Mouse (Mus musculus): ENCODE data around the gene Klf1. TPM values are rescaled to one million over a fixed set of nuclear protein-coding genes. Genes with fewer than 3 reads are reported as not detected.

The Klf1 gene
- polyA plus RNA-seq, 1 experiment from 2014 or later: 14.5 TPM

DNA sequence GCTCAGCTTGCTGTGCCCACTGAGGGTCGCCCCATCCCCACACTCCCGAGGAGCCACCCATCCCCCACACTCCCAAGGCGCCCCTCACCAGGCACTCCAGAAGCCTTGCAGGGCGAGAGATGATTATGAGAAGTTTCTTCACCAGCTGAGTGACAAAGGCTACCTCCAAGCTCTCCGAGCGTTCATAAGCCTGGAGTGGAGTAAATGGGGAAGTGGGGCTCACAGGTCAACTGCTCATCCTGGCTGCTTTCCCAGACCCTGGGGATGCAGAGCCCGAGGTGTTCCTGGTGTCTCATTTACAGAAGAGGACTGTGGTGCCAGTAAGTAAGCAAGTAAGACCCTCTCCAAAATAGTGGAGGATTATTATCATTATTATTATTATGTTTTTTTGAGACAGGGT, 23.8 kb downstream of the Klf1 start:
- DNase-seq (ENCODE audit: low spot score): no peak
- Histone ChIP-seq H3K36me3 (replicated peaks) (no peaks in the 10 kb centered on the region), H3K9me3 (no peaks in the 10 kb centered on the region), H3K27me3 (replicated peaks; ENCODE audit: low read depth, poor library complexity, severe bottlenecking) (peaks cover 51% of the 10 kb centered on the region), H3K4me3 (no peak overlapping the region), H3K4me1 (peaks cover 13% of the 10 kb centered on the region), H3K27ac (replicated peaks) (no peak overlapping the region)
- 76% methylated on average over 7 of the region's 7 CpGs for WGBS

DNA sequence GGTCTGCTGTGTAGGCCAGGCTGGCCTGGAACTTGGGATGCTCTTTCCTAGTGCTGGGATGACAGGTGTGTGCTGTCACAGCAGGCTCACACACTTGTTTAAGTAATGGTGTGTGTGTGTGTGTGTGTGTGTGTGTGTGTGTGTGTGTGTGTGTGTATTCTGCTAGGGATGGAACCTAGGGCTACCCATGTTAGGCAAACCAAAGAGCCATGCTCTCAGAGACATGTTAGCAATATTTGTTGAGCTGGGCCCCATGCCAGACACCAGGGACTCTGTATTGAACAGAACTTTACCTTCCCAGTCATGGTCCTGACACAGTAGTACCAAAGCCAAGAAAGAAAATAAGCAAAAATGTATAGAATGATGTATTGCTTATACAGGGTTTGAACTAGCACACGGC, 25.8 kb downstream of the Klf1 start:
- WGBS: 83% methylated on average over 1 of the region's 1 CpGs
- no peaks in the 10 kb centered on the region for H3K36me3 ChIP-seq (replicated peaks)
- peaks cover 71% of the 10 kb centered on the region for H3K27me3 ChIP-seq (replicated peaks; ENCODE audit: low read depth, poor library complexity, severe bottlenecking)

DNA sequence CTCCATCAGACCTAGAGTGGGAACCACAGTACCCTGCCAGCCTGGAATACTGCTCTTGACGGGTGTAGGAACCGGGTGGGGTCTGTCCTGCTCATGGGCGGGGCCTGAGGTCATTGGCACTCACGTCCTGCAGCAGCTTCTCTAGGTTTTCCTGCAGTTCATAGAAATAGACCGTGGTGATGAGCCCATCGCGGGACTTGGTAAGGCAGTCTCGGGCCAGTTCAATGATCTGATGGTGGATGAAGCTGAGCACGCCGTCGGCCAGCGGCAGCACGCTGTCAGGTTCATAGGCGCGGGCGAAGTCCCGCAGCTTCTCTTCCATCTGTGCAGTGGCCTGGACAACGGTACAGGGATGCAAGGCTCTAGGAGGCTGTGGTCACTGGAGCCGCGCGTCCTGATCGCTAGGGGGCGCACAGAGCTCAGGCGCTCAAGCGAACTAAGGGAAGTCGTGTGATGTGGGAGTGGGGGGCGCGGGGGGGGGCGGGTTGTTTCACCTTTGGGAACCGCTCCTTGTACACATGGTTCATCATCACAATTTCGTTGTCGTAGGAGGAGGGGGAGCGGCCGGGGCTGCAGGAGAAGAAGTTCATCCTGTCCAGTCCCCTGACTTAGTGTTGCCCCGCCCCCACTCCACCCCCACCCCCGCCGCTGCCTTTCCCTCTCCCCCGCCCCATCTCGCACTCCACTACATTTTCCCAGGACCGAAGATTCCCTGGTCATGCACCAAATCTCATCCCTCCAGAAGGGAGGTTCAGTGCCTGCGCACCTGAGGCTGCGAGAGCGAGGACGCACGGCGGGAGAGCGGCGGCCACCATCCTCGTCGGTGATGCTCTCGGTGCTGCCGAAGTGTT, 27.0 kb downstream of the Klf1 start:
- 3% methylated on average over 52 of the region's 52 CpGs for WGBS
- H3K4me3 ChIP-seq: peak overlapping the region; percentile 57
- H3K27ac ChIP-seq (replicated peaks): no peak overlapping the region
- no peaks in the 10 kb centered on the region for H3K9me3 ChIP-seq
- peak; percentile 85 for DNase-seq (ENCODE audit: low spot score)
- peaks cover 13% of the 10 kb centered on the region for H3K4me1 ChIP-seq
- peaks cover 75% of the 10 kb centered on the region for H3K27me3 ChIP-seq (replicated peaks; ENCODE audit: low read depth, poor library complexity, severe bottlenecking)
- no peaks in the 10 kb centered on the region for H3K36me3 ChIP-seq (replicated peaks)

More for the DNA sequence above, 25.8 kb downstream of the Klf1 start:
- Histone ChIP-seq H3K4me3 (no peak overlapping the region), H3K9me3 (no peaks in the 10 kb centered on the region), H3K27ac (replicated peaks) (no peak overlapping the region), H3K4me1 (peaks cover 13% of the 10 kb centered on the region)
- DNase-seq (ENCODE audit: low spot score): no peak

DNA sequence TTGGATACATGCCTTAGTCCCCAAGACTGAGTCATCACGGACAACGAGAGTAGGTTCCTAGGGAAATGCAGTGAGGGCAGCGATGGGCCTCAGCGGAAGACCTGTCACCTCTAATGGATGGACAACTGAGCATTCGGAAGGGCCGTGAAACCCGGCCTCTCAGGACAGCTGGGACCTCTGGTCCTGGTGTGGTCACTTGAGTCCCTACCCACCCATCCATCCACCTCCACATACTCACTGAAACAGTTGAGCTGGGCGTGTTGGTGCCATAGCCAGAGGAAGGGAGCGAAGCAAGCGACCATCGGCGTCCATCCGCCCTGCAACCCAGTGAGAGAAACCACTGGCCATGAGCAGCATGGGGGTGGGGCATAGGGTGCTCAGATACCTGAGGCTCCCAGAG, 28.9 kb downstream of the Klf1 start:
- 92% methylated on average over 13 of the region's 13 CpGs for WGBS
- Histone ChIP-seq H3K9me3 (no peaks in the 10 kb centered on the region), H3K27ac (replicated peaks) (no peak overlapping the region), H3K36me3 (replicated peaks) (no peaks in the 10 kb centered on the region), H3K27me3 (replicated peaks; ENCODE audit: low read depth, poor library complexity, severe bottlenecking) (peaks cover 82% of the 10 kb centered on the region), H3K4me3 (no peak overlapping the region), H3K4me1 (peaks cover 29% of the 10 kb centered on the region)
- no peak for DNase-seq (ENCODE audit: low spot score)

DNA sequence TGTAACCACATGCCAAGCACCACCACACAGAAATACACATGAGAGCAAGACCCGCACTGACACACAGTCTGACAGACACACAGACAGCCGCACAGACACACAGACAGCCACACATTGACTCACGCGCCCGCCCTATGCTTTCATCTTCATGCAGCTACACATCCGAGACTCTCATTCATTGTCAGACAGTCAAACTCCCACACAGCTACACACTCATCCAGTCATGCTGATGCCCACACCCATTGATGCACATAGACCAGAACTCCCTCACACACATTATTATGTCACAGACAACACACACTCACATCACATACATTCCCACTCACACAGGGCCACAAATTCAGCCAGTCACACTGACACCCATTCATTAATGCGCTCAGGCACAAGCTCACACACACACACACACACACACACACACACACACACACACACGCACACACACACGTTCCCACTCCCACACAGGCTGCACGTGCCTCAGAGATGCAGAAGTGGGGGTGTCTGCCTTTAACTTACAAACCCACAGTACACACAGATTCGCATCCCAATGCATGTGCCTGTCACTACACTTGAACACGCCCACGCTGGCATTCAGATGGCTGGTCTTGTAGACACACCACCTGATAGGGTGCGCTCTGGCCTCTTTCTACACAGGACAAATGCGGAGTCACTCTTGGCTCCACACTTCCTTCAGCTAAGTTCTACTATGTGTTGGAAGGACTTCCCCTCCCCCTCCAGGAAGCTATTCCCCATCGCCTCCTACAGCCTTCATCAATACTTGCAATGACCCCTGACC, 32.2 kb downstream of the Klf1 start:
- DNase-seq (ENCODE audit: low spot score): no peak
- Histone ChIP-seq H3K36me3 (replicated peaks) (no peaks in the 10 kb centered on the region), H3K27ac (replicated peaks) (no peak overlapping the region), H3K9me3 (no peaks in the 10 kb centered on the region), H3K27me3 (replicated peaks; ENCODE audit: low read depth, poor library complexity, severe bottlenecking) (peaks cover 95% of the 10 kb centered on the region), H3K4me1 (peaks cover 35% of the 10 kb centered on the region), H3K4me3 (no peak overlapping the region)
- 84% methylated on average over 16 of the region's 16 CpGs for WGBS

DNA sequence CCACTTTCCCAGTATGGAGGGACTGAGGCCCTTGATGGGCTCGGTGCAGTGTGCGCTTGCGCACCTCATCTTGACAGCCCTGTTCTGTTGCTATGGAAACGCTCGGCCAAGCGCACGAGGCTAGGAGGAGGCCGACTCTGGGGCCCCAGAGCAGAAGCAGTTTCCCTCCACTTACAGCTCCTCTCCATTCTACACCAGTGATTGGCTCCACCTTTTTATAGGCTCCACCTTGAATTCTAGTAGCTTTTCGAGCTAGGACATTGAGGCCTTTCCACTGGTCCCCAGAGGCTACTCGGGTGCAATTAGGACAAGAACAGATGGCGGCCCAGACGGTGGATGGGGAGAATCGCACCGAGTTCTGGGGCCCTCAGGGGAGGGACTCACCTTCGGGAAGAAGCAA, 33.1 kb downstream of the Klf1 start:
- H3K36me3 ChIP-seq (replicated peaks): no peaks in the 10 kb centered on the region
- peaks cover 90% of the 10 kb centered on the region for H3K27me3 ChIP-seq (replicated peaks; ENCODE audit: low read depth, poor library complexity, severe bottlenecking)
- 1% methylated on average over 15 of the region's 15 CpGs for WGBS
- no peaks in the 10 kb centered on the region for H3K9me3 ChIP-seq
- H3K4me1 ChIP-seq: peaks cover 31% of the 10 kb centered on the region
- DNase-seq (ENCODE audit: low spot score): peak; percentile 81
- peak overlapping the region; percentile 31 for H3K4me3 ChIP-seq
- H3K27ac ChIP-seq (replicated peaks): no peak overlapping the region

DNA sequence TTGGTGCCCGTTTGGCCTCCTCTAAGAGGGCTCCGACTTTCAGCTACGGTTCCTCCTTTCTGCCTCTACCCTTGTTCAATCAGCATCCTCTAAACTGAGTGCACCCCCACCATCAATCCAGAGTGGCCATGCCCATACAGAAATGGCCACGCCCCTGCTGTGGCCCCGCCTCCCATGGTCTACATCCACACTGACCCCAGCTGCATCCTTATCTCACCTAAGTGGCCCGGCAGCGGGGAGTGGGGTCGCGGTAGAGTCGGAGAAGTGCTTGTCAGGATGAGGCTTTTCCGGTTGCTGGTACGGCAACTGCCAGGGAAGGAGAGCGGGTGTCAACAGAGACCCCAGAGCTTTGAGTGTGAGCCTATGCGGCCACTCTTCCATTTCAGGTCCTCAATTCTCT, 33.8 kb downstream of the Klf1 start:
- H3K4me1 ChIP-seq: peaks cover 31% of the 10 kb centered on the region
- DNase-seq (ENCODE audit: low spot score): peak; percentile 30
- peaks cover 87% of the 10 kb centered on the region for H3K27me3 ChIP-seq (replicated peaks; ENCODE audit: low read depth, poor library complexity, severe bottlenecking)
- H3K4me3 ChIP-seq: peak overlapping the region; percentile 31; the same call in 1 of the 2 replicates
- 5% methylated on average over 14 of the region's 14 CpGs for WGBS
- H3K36me3 ChIP-seq (replicated peaks): no peaks in the 10 kb centered on the region
- H3K9me3 ChIP-seq: no peaks in the 10 kb centered on the region
- no peak overlapping the region for H3K27ac ChIP-seq (replicated peaks)

DNA sequence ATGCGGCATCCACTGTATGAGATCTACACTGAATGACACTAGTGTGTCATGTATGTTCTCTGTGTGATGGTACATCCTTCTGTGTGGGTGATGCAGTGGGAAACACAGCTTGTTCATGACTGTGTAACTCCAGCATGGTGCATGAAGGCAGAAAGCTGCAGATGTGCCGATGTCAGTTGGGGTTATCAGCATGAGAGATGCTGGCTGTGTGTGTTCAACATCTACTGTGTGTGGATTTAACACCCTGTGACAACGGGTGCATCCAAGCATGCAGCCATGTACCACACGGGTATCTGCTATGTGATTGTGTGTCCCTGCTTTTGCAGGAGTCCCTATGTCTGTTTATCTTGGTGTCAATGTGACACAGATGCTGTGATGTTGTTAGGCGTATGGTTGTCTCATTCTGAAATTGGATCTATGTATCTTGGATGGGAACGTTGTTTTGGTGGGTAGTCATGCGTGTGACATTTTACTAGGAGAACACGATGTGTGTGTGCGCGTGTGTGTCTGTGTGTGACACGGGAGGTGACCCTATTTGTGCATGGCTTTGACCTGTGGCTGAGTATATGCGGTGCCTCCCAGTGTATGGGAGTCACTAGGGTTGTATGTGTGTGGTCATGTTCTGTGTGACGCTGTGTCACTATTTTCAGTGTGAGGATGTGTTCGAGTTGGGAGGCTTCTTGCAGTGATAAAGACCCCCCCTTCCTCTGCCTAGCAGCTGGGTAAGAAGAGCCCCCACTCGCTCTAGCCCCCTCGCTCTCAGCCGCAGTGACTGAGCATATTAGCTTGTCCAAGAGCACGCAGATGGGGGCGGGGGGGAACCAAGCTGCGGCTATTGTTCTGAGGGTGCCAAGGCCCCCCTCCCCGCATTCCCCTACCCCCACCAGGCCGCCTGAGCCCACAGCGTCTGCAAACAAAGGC, 34.6 kb downstream of the Klf1 start:
- Histone ChIP-seq H3K4me1 (peaks cover 31% of the 10 kb centered on the region), H3K27ac (replicated peaks) (peak overlapping the region; percentile 48), H3K27me3 (replicated peaks; ENCODE audit: low read depth, poor library complexity, severe bottlenecking) (peaks cover 85% of the 10 kb centered on the region), H3K4me3 (peak overlapping the region; percentile 62), H3K9me3 (no peaks in the 10 kb centered on the region), H3K36me3 (replicated peaks) (no peaks in the 10 kb centered on the region)
- no peak for DNase-seq (ENCODE audit: low spot score)
- WGBS: 24% methylated on average over 23 of the region's 23 CpGs

DNA sequence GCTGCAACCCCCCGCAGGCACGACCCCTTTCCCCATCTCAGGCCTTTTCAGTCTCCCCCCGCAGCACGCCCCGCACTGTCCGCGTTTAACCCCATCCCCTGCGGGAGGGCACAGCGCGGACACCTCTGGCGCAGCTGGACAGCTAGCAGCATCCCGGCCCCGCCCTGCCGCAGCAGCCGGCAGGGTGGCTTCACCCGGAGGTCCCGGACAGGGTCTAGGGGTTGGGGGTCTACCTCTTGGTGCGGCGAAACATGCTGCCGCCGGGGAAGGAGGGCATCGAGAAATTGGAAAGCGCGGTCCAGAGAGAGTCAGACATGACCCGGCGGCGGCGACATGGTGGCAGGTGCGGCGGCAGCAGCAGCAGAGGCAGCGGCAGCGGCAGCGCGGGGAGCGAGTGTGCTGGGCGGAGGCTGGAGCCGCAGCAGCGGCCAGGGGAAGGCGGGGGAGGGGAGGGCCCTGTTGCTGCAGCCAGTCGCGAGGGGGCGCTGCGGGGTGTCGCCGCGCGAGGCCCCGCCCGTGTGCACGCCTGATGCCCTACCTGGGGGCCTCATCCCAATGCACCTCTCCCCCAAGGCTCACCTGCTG, 35.3 kb downstream of the Klf1 start, which contains the start of gene Mast1:
TSS of gene Mast1 (minus strand) at position 398 of the 585 bp plus-strand sequence.
- peaks cover 84% of the 10 kb centered on the region for H3K27me3 ChIP-seq (replicated peaks; ENCODE audit: low read depth, poor library complexity, severe bottlenecking)

DNA sequence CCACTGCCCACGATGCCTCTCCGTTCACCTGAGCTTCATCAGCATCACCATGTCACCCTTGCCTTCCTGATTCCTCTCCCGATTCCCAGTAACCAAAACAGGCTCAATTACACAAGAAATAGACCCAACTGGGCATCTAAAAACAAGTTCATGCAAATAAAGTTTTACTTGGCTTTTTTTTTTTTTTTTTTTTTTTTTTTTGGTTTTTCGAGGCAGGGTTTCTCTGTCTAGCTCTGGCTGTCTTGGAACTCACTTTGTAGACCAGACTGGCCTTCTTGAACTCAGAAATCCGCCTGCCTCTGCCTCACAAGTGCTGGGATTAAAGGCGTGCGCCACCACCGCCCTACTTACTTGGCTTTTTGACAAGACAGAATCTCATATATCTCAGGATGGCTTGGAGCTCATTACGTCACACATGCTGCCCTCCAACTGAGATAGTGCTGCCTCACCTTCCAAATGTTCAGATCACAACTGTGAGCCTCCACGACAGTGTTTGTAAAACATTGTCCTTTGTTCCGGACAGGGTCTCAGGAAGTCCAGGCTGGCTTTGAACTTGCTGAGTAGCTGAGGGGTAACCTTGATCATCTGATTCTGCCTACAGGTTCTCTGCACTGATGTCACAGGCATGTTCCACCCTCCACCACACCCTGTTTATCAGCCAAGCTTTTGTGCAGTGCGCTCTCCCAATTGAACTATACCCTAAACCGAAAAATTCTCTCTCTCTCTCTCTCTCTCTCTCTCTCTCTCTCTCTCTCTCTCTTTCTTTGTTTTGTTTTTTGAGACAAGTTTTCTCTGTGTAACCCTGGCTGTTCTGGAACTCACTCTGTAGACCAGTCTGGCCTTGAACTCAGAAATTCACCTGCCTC, 36.1 kb downstream of the Klf1 start:
- no peak overlapping the region for H3K27ac ChIP-seq (replicated peaks)
- H3K36me3 ChIP-seq (replicated peaks): no peaks in the 10 kb centered on the region
- peak overlapping the region; percentile 62 for H3K4me3 ChIP-seq
- WGBS: 65% methylated on average over 13 of the region's 13 CpGs
- H3K4me1 ChIP-seq: peaks cover 31% of the 10 kb centered on the region
- DNase-seq (ENCODE audit: low spot score): no peak
- peaks cover 82% of the 10 kb centered on the region for H3K27me3 ChIP-seq (replicated peaks; ENCODE audit: low read depth, poor library complexity, severe bottlenecking)
- no peaks in the 10 kb centered on the region for H3K9me3 ChIP-seq

More for the DNA sequence above, 35.3 kb downstream of the Klf1 start, which contains the start of gene Mast1:
- Histone ChIP-seq H3K36me3 (replicated peaks) (no peaks in the 10 kb centered on the region), H3K27ac (replicated peaks) (peak within 1 kb of the TSS; percentile 48), H3K4me1 (peaks cover 31% of the 10 kb centered on the region), H3K9me3 (no peaks in the 10 kb centered on the region), H3K4me3 (peak within 1 kb of the TSS; percentile 62)
- DNase-seq (ENCODE audit: low spot score): peak; percentile 83
- WGBS: under 1% methylated on average over 50 of the region's 50 CpGs

DNA sequence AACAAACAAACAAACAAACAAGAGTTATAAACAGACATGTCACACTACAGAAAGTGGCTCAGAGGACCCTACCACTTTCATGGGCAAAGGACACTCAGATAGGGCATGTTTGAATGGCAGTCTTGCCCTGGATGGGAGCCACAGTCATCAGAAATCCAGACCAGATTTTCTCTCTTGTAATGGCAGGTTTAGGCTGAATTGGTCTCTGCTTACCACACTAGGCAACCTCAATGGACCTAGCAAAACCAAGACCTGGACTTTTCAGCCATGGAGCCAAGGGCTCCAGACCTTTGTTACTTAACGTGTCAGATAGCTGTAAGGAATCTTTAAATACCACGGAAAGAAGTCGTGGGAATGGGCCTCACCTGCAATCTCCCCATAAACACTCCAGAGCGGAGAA, 42.0 kb downstream of the Klf1 start:
- no peak for DNase-seq (ENCODE audit: low spot score)
- Histone ChIP-seq H3K4me3 (no peak overlapping the region), H3K9me3 (no peaks in the 10 kb centered on the region), H3K36me3 (replicated peaks) (no peaks in the 10 kb centered on the region), H3K27me3 (replicated peaks; ENCODE audit: low read depth, poor library complexity, severe bottlenecking) (peaks cover 85% of the 10 kb centered on the region), H3K27ac (replicated peaks) (no peak overlapping the region), H3K4me1 (peaks cover 32% of the 10 kb centered on the region)
- 26% methylated on average over 4 of the region's 4 CpGs for WGBS

Measured in embryonic facial prominence, embryonic 10.5 days (tissue).